Mouse (Mus musculus): ENCODE results near the gene Zfp410.

GRCm38 (mm10) chr12:84327111-84327512, 10.5 kb downstream of the Zfp410 start:
- TF ChIP-seq CTCF (IDR thresholded peaks at IDR 0.05; ENCODE audit: borderline replicate concordance, control insufficient read depth, extremely low read depth, insufficient read depth, low read length, poor library complexity) (no peak), POLR2A (IDR thresholded peaks at IDR 0.05; ENCODE audit: control insufficient read depth, extremely low read depth, insufficient read depth, low read length, poor library complexity) (no peak)
